Mouse (Mus musculus) bone marrow macrophage, adult 2 months (primary cell): ENCODE results near the gene Chpf.

Experiments used
- CTCF ChIP-seq: IDR thresholded peaks from 2 replicates; pipeline ENCODE4 v1.5.1; 2012; ENCODE audit warnings: low read depth, mild to moderate bottlenecking, low read length, moderate library complexity
- POLR2A ChIP-seq: IDR thresholded peaks from 2 replicates; pipeline ENCODE4 v1.6.1; 2012; ENCODE audit warnings: mild to moderate bottlenecking, low read depth, low read length, borderline replicate concordance

- TF ChIP-seq CTCF (no peak), POLR2A (no peak)
Observed at GRCm38 (mm10) chr1:75446656-75447055, 32.5 kb downstream of the Chpf start.
